Mouse (Mus musculus) forebrain, embryonic 14.5 days (tissue): Measurements from ENCODE around the gene Fam118b. TPM values are rescaled to one million over a fixed set of nuclear protein-coding genes. Genes with fewer than 3 reads are reported as not detected.
A peak's percentile ranks its signal among the peaks of the same experiment; 100 is the strongest.

Source experiments
- ATAC-seq: fragments of 200-750 bp; cut with Nextera tagmentation; 2 replicates; pipeline ENCODE4 v1.8.0; 2017; ENCODE audit warnings: mild to moderate bottlenecking, moderate library complexity
- DNase-seq: peaks from one replicate; pipeline ENCODE4 v3.0.0-alpha.2; 2015; ENCODE audit warnings: low spot score
- H3K27ac ChIP-seq: fragments of 300-500 bp; sonication (generic); 2 replicates; pipeline ENCODE4 v1.5.1; 2014; ENCODE audit warnings: low read depth, mild to moderate bottlenecking, control low read depth, low read length, moderate library complexity
- H3K27me3 ChIP-seq: fragments of 300-500 bp; sonication (generic); replicated peaks from 2 replicates; pipeline ENCODE4 v1.6.1; 2014; ENCODE audit warnings: low read length, control low read depth, mixed read lengths; ENCODE audit not compliant: control insufficient read depth, insufficient read depth
- H3K36me3 ChIP-seq: fragments of 300-500 bp; sonication (generic); 2 replicates; pipeline ENCODE4 v1.6.1; 2014; ENCODE audit warnings: low read length, control low read depth; ENCODE audit not compliant: control insufficient read depth, insufficient read depth
- H3K4me1 ChIP-seq: fragments of 300-500 bp; sonication (generic); 2 replicates; pipeline ENCODE4 v1.6.1; 2014; ENCODE audit warnings: antibody characterized with exemption, low read length, control low read depth; ENCODE audit not compliant: control insufficient read depth, insufficient read depth
- H3K4me2 ChIP-seq: fragments of 300-500 bp; sonication (generic); 2 replicates; pipeline ENCODE4 v1.6.1; 2014; ENCODE audit warnings: mild to moderate bottlenecking, control low read depth, low read length
- H3K4me3 ChIP-seq: fragments of 300-500 bp; sonication (generic); 2 replicates; pipeline ENCODE4 v1.5.1; 2014; ENCODE audit warnings: low read depth, low read length, control low read depth
- H3K9ac ChIP-seq: fragments of 300-500 bp; sonication (generic); 2 replicates; pipeline ENCODE4 v1.6.1; 2014; ENCODE audit warnings: mild to moderate bottlenecking, low read length, control low read depth, moderate library complexity
- H3K9me3 ChIP-seq: fragments of 300-500 bp; sonication (generic); replicated peaks from 2 replicates; pipeline ENCODE4 v1.6.1; 2016; ENCODE audit warnings: low read length, control low read depth, mixed read lengths; ENCODE audit not compliant: control insufficient read depth
- WGBS: fragments of 180-500 bp; shearing (Covaris S2); extraction: QIAGEN DNeasy Blood & Tissue Kit; methylation state at CpG from one replicate; pipeline ENCODE4 v1.1.7; 2014; 5-methylcytosine and 5-hydroxymethylcytosine counted together
- polyA plus RNA-seq: library from polyadenylated mRNA; unstranded; fragments of >200 nt; fragmentation: Nextera tagmentation; extraction: Ambion mirVana; gene quantifications from 2 replicates; pipeline ENCODE4 v1.2.1, GENCODE M21; 2014

Gene Fam118b
- 94.5 and 95.0 TPM in 2 replicates for polyA plus RNA-seq

GRCm38 (mm10) chr9:35267146-35267975 lies at the start of gene Fam118b, which contains the start of gene Rpusd4:
Gene Fam118b (minus strand): TSS chr9:35267805.
Gene Rpusd4 (plus strand): TSS chr9:35267865.
- H3K4me1 ChIP-seq, result peaks cover 13% of the 10 kb centered on the region
- peak within 1 kb of the TSS; percentile 70 for H3K4me2 ChIP-seq
- WGBS, result under 1% methylated on average over 60 of the region's 62 CpGs
- ATAC-seq (peak; percentile 97), DNase-seq (peak; percentile 97)
- peak within 1 kb of the TSS; percentile 88 for H3K9ac ChIP-seq
- H3K27ac ChIP-seq, result peak within 1 kb of the TSS; percentile 75
- peaks cover 7% of the 10 kb centered on the region for H3K36me3 ChIP-seq
- H3K4me3 ChIP-seq, result peak within 1 kb of the TSS; percentile 76
- no peaks in the 10 kb centered on the region for H3K27me3 ChIP-seq
- no peaks in the 10 kb centered on the region for H3K9me3 ChIP-seq

DNA sequence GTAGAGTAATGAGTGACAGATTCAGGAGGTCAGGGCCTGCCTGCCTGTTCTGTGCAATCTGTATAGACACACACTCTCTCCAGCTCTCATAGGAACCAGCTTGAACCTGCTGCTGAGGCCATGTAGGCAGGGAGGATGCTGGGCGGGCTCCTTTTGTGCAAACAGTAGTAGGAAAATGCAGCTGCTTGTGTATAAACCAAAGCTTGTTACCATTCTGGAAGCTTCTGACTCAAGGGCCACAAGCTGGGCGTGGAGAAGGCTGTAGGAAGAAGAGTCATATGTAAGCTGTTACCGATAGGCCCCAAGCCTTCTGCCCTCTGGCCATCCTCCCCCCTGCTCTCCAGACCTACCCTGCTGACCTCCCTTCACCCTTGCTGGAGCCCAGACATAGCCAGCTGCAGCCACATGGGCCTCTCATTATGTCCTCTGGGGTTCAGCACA lies 49.2 kb upstream of the Fam118b start:
- DNase-seq (no peak), ATAC-seq (no peak)
- H3K4me1 ChIP-seq, result peaks cover 20% of the 10 kb centered on the region
- no peak overlapping the region for H3K4me3 ChIP-seq
- no peaks in the 10 kb centered on the region for H3K36me3 ChIP-seq
- WGBS, result 74% methylated on average over 3 of the region's 3 CpGs
- no peak overlapping the region for H3K27ac ChIP-seq
- H3K9ac ChIP-seq, result no peak overlapping the region
- H3K4me2 ChIP-seq, result no peak overlapping the region
- no peaks in the 10 kb centered on the region for H3K27me3 ChIP-seq
- no peaks in the 10 kb centered on the region for H3K9me3 ChIP-seq

DNA sequence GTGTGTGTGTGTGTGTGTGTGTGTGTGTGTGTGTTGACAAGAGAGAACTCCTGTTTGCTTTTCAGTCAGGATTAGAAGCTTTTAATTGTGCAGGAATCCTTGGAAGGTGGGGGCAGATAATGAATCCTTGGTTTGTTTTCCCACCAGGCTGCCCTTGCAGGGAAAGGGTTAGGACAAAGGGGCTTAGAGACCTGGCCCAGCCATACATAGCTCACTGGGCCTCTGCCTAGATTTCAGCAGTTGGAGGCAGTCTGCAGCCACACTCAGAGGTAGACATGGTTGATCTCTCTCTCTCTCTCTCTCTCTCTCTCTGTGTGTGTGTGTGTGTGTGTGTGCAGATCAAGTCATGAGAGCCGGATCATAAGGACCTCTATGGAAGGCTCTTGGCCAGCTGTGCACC lies 46.6 kb upstream of the Fam118b start:
- DNase-seq, result peak; percentile 50
- Histone ChIP-seq H3K4me1 (peaks cover 20% of the 10 kb centered on the region), H3K4me3 (no peak overlapping the region), H3K9ac (no peak overlapping the region), H3K36me3 (no peaks in the 10 kb centered on the region), H3K27ac (no peak overlapping the region; the same call in 1 of the 2 replicates), H3K27me3 (no peaks in the 10 kb centered on the region), H3K9me3 (no peaks in the 10 kb centered on the region), H3K4me2 (no peak overlapping the region)
- WGBS, result 11% methylated on average over 1 of the region's 1 CpGs
- peak; percentile 54 for ATAC-seq

DNA sequence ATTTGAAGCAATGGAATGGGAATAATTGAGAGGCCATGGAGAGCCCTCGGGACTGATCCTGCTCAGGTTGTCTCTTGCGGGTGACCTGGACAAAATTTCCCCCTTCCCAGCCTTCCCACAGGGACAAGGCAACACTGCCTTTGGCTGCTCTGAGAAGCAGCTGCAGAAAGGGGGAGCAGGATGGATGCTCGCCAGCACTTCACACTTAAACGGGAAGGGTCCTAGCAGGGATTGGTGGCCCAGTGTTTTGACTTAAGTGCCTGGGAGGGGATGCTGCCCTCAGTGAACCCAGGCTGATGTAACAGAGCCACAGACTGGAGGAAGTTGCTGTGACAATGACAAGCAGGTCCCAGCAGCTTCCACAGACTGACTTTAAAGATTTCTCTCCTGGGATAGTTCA lies 46.0 kb upstream of the Fam118b start:
- ATAC-seq, result 0 out of 2 replicates have a peak, but pooled peaks have one; percentile 24
- no peak overlapping the region for H3K4me3 ChIP-seq
- no peaks in the 10 kb centered on the region for H3K36me3 ChIP-seq
- no peak overlapping the region for H3K9ac ChIP-seq
- peak overlapping the region; percentile 63 for H3K27ac ChIP-seq
- H3K4me2 ChIP-seq, result no peak overlapping the region
- no peaks in the 10 kb centered on the region for H3K27me3 ChIP-seq
- WGBS, result 14% methylated on average over 4 of the region's 4 CpGs
- no peaks in the 10 kb centered on the region for H3K9me3 ChIP-seq
- peaks cover 17% of the 10 kb centered on the region for H3K4me1 ChIP-seq
- DNase-seq, result peak; percentile 60

DNA sequence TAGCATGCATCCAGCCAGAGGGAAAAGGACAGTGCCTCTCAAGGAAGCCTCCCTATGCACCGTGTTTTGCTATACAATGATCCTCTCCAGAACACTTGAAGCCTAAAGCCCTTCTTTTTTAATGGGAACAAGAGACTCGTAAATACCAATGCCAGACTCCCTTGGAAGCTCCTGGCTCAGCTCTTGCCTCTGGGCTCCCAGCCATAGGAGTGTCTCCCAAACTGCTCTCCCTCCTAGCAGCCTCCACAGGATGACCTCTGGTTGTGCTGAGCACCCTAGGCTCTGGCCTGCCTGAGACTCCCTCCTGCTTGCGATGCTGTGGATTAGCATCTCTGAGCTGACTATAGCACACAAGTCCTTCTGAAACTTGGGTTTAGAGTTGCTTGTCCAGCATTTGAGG lies 44.9 kb upstream of the Fam118b start:
- ATAC-seq, result no peak
- 47% methylated on average over 3 of the region's 3 CpGs for WGBS
- no peaks in the 10 kb centered on the region for H3K27me3 ChIP-seq
- H3K4me2 ChIP-seq, result no peak overlapping the region
- H3K36me3 ChIP-seq, result no peaks in the 10 kb centered on the region
- no peak overlapping the region for H3K4me3 ChIP-seq
- no peak overlapping the region for H3K27ac ChIP-seq
- no peak for DNase-seq
- no peaks in the 10 kb centered on the region for H3K9me3 ChIP-seq
- H3K4me1 ChIP-seq, result peaks cover 9% of the 10 kb centered on the region
- no peak overlapping the region for H3K9ac ChIP-seq

GRCm38 (mm10) chr9:35310377-35310776 lies 42.8 kb upstream of the Fam118b start:
- H3K36me3 ChIP-seq, result no peaks in the 10 kb centered on the region
- no peak overlapping the region for H3K9ac ChIP-seq
- no peak overlapping the region for H3K4me2 ChIP-seq
- no peak overlapping the region for H3K27ac ChIP-seq
- WGBS, result 82% methylated on average over 6 of the region's 6 CpGs
- no peak for ATAC-seq
- DNase-seq, result no peak
- H3K9me3 ChIP-seq, result no peaks in the 10 kb centered on the region
- H3K4me1 ChIP-seq, result peaks cover 9% of the 10 kb centered on the region
- no peak overlapping the region for H3K4me3 ChIP-seq
- H3K27me3 ChIP-seq, result no peaks in the 10 kb centered on the region

- no peaks in the 10 kb centered on the region for H3K27me3 ChIP-seq
- no peak overlapping the region for H3K27ac ChIP-seq
- H3K4me1 ChIP-seq, result no peaks in the 10 kb centered on the region
- no peaks in the 10 kb centered on the region for H3K36me3 ChIP-seq
- DNase-seq, result peak; percentile 38
- H3K4me3 ChIP-seq, result no peak overlapping the region
- WGBS, result 85% methylated on average over 7 of the region's 7 CpGs
- H3K9ac ChIP-seq, result no peak overlapping the region
- H3K9me3 ChIP-seq, result no peaks in the 10 kb centered on the region
- H3K4me2 ChIP-seq, result no peak overlapping the region
- ATAC-seq, result no peak
Measured at GRCm38 (mm10) chr9:35307461-35307860, 39.9 kb upstream of the Fam118b start.

DNA sequence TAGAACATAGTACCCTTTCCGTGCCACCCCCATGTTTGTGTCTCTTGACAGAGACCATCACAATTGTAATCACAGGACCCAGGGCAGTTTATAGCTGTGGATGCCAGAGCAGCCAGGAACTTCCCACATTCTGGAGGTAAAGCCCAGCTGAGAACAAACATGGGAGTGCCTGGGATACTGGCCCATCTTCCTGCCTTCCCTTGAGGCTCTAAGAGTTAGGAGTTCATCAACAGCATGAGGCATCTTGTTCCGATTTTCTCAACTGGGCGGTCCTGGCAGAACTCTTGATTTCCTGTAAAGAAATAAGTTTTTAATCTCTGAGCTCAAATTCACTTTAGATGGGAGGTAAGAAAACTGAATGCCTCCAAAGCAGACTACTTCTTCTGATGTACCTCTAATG lies 34.6 kb upstream of the Fam118b start:
- ATAC-seq, result no peak
- Histone ChIP-seq H3K4me2 (no peak overlapping the region), H3K4me1 (no peaks in the 10 kb centered on the region), H3K9me3 (no peaks in the 10 kb centered on the region), H3K27me3 (no peaks in the 10 kb centered on the region), H3K4me3 (no peak overlapping the region), H3K36me3 (no peaks in the 10 kb centered on the region), H3K27ac (no peak overlapping the region), H3K9ac (no peak overlapping the region)
- WGBS, result 91% methylated on average over 3 of the region's 3 CpGs
- no peak for DNase-seq

GRCm38 (mm10) chr9:35297791-35298190 lies 30.2 kb upstream of the Fam118b start:
- DNase-seq (no peak), ATAC-seq (no peak)
- no peak overlapping the region for H3K4me3 ChIP-seq
- no peaks in the 10 kb centered on the region for H3K9me3 ChIP-seq
- H3K36me3 ChIP-seq, result no peaks in the 10 kb centered on the region
- H3K9ac ChIP-seq, result no peak overlapping the region
- no peaks in the 10 kb centered on the region for H3K27me3 ChIP-seq
- no peak overlapping the region for H3K27ac ChIP-seq
- H3K4me1 ChIP-seq, result no peaks in the 10 kb centered on the region
- H3K4me2 ChIP-seq, result no peak overlapping the region
